Mouse (Mus musculus) ES-Bruce4 (cell line): ENCODE results near the gene Thy1.

Source experiments
- CTCF ChIP-seq: IDR thresholded peaks from one replicate; pipeline ENCODE4 v1.8.1; 2011; ENCODE audit warnings: low read depth, low read length
- POLR2A ChIP-seq: IDR thresholded peaks from one replicate; pipeline ENCODE4 v1.8.1; 2011; ENCODE audit warnings: low read length; ENCODE audit not compliant: insufficient read depth

GRCm38 (mm10) chr9:44013781-44014180 is 29.4 kb upstream of the Thy1 start:
- TF ChIP-seq CTCF (no peak), POLR2A (no peak)
